Mouse (Mus musculus) spleen, adult 2 months (tissue): ENCODE measurements around the gene Nat9.

Source experiments
- CTCF ChIP-seq: fragments of 200-500 bp; IDR thresholded peaks from 2 replicates; pipeline ENCODE4 v1.5.1; 2011; ENCODE audit warnings: mild to moderate bottlenecking, inconsistent platforms; ENCODE audit not compliant: insufficient read depth, insufficient read length, insufficient replicate concordance; ENCODE audit errors: extremely low read depth
- POLR2A ChIP-seq: fragments of 200-500 bp; IDR thresholded peaks from 2 replicates; pipeline ENCODE4 v1.6.1; 2011; ENCODE audit warnings: low read depth, low read length, inconsistent platforms

DNA sequence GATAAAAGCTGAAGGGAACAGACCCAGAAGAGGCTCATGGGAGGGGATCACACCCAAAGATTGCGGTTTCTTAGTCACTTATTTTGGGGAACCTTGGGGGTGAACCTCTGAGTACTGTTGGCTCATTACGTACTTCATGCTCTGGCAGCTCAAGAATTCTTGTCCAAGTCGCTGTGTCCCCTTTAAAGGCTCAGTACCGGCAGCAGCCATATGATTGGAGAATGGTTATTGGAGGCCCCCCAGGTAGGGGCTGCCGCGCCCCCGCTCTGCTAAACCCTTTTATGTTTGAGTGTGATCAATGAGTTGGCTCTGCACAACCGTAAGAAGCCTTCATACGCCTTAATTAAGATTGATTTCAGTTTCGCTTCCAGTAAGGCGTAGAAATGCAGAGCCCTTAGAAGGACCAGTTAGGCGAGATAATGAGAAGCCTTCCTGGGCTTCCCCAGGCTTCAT, 11.3 kb upstream of the Nat9 start:
- TF ChIP-seq CTCF (no peak), POLR2A (no peak)
